Mouse (Mus musculus): ENCODE results near the gene Pla2g1b. TPM values are rescaled to one million over a fixed set of nuclear protein-coding genes. Genes with fewer than 3 reads are reported as not detected.

Gene Pla2g1b
- polyA plus RNA-seq, 1 experiment, result 55.4 TPM

GRCm38 (mm10) chr5:115513246-115513645, 47.2 kb downstream of the Pla2g1b start:
- TF ChIP-seq EP300 (IDR thresholded peaks at IDR 0.05; ENCODE audit: insufficient read depth, low read depth, low read length), result no peak
- no peak for TF ChIP-seq POLR2A (IDR thresholded peaks at IDR 0.05; ENCODE audit: insufficient read depth, low read length)
- Histone ChIP-seq H3K9me3 (replicated peaks; ENCODE audit: control insufficient read depth, insufficient read depth, low read length, poor library complexity, severe bottlenecking) (no peaks in the 10 kb centered on the region), H3K4me1 (ENCODE audit: control insufficient read depth, insufficient read depth, low read length) (peaks cover 8% of the 10 kb centered on the region), H3K27ac (ENCODE audit: insufficient read depth, low read length) (no peak overlapping the region), H3K36me3 (ENCODE audit: control insufficient read depth, insufficient read depth, low read length, poor library complexity, severe bottlenecking) (no peaks in the 10 kb centered on the region), H3K4me3 (ENCODE audit: low read depth, low read length) (no peak overlapping the region), H3K9ac (ENCODE audit: low read depth, poor library complexity, severe bottlenecking) (no peak overlapping the region), H3K27me3 (ENCODE audit: control insufficient read depth, insufficient read depth, low read length, poor library complexity, severe bottlenecking) (no peaks in the 10 kb centered on the region)

- Histone ChIP-seq H3K36me3 (ENCODE audit: control insufficient read depth, insufficient read depth, low read length, poor library complexity, severe bottlenecking) (no peaks in the 10 kb centered on the region), H3K4me1 (ENCODE audit: control insufficient read depth, insufficient read depth, low read length) (peaks cover 8% of the 10 kb centered on the region), H3K27me3 (ENCODE audit: control insufficient read depth, insufficient read depth, low read length, poor library complexity, severe bottlenecking) (no peaks in the 10 kb centered on the region), H3K9me3 (replicated peaks; ENCODE audit: control insufficient read depth, insufficient read depth, low read length, poor library complexity, severe bottlenecking) (no peaks in the 10 kb centered on the region), H3K4me3 (ENCODE audit: low read depth, low read length) (no peak overlapping the region), H3K9ac (ENCODE audit: low read depth, poor library complexity, severe bottlenecking) (no peak overlapping the region), H3K27ac (ENCODE audit: insufficient read depth, low read length) (no peak overlapping the region)
- TF ChIP-seq EP300 (IDR thresholded peaks at IDR 0.05; ENCODE audit: insufficient read depth, low read depth, low read length) (no peak), POLR2A (IDR thresholded peaks at IDR 0.05; ENCODE audit: insufficient read depth, low read length) (no peak), CTCF (IDR thresholded peaks at IDR 0.05; ENCODE audit: low read depth, low read length) (no peak)
Measured at GRCm38 (mm10) chr5:115513721-115514120, 47.7 kb downstream of the Pla2g1b start.

GRCm38 (mm10) chr5:115514346-115514745, 48.3 kb downstream of the Pla2g1b start:
- Histone ChIP-seq H3K9ac (ENCODE audit: low read depth, poor library complexity, severe bottlenecking) (peak overlapping the region; percentile 62; the same call in 1 of the 2 replicates), H3K9me3 (replicated peaks; ENCODE audit: control insufficient read depth, insufficient read depth, low read length, poor library complexity, severe bottlenecking) (no peaks in the 10 kb centered on the region), H3K36me3 (ENCODE audit: control insufficient read depth, insufficient read depth, low read length, poor library complexity, severe bottlenecking) (no peaks in the 10 kb centered on the region), H3K27me3 (ENCODE audit: control insufficient read depth, insufficient read depth, low read length, poor library complexity, severe bottlenecking) (no peaks in the 10 kb centered on the region), H3K4me3 (ENCODE audit: low read depth, low read length) (no peak overlapping the region), H3K27ac (ENCODE audit: insufficient read depth, low read length) (peak overlapping the region; percentile 18), H3K4me1 (ENCODE audit: control insufficient read depth, insufficient read depth, low read length) (peaks cover 8% of the 10 kb centered on the region)
- TF ChIP-seq EP300 (IDR thresholded peaks at IDR 0.05; ENCODE audit: insufficient read depth, low read depth, low read length) (no peak), CTCF (IDR thresholded peaks at IDR 0.05; ENCODE audit: low read depth, low read length) (no peak), POLR2A (IDR thresholded peaks at IDR 0.05; ENCODE audit: insufficient read depth, low read length) (no peak)

- no peaks in the 10 kb centered on the region for H3K36me3 ChIP-seq (ENCODE audit: control insufficient read depth, insufficient read depth, low read length, poor library complexity, severe bottlenecking)
- H3K4me1 ChIP-seq (ENCODE audit: control insufficient read depth, insufficient read depth, low read length), result peaks cover 5% of the 10 kb centered on the region
- no peaks in the 10 kb centered on the region for H3K27me3 ChIP-seq (ENCODE audit: control insufficient read depth, insufficient read depth, low read length, poor library complexity, severe bottlenecking)
- TF ChIP-seq POLR2A (IDR thresholded peaks at IDR 0.05; ENCODE audit: insufficient read depth, low read length), result no peak
- TF ChIP-seq CTCF (IDR thresholded peaks at IDR 0.05; ENCODE audit: low read depth, low read length), result no peak
- no peak for TF ChIP-seq EP300 (IDR thresholded peaks at IDR 0.05; ENCODE audit: insufficient read depth, low read depth, low read length)
- H3K4me3 ChIP-seq (ENCODE audit: low read depth, low read length), result no peak overlapping the region
- peak overlapping the region; percentile 62 for H3K9ac ChIP-seq (ENCODE audit: low read depth, poor library complexity, severe bottlenecking)
- H3K9me3 ChIP-seq (replicated peaks; ENCODE audit: control insufficient read depth, insufficient read depth, low read length, poor library complexity, severe bottlenecking), result no peaks in the 10 kb centered on the region
- peak overlapping the region; percentile 18 for H3K27ac ChIP-seq (ENCODE audit: insufficient read depth, low read length)
Measured at GRCm38 (mm10) chr5:115514896-115515587, 49.0 kb downstream of the Pla2g1b start.

GRCm38 (mm10) chr5:115516081-115516907, 50.2 kb downstream of the Pla2g1b start:
- peak overlapping the region; percentile 70 for H3K27ac ChIP-seq (ENCODE audit: insufficient read depth, low read length)
- TF ChIP-seq CTCF (IDR thresholded peaks at IDR 0.05; ENCODE audit: low read depth, low read length) (no peak), EP300 (IDR thresholded peaks at IDR 0.05; ENCODE audit: insufficient read depth, low read depth, low read length) (peak; percentile 57)
- H3K4me3 ChIP-seq (ENCODE audit: low read depth, low read length), result peak overlapping the region; percentile 38
- H3K36me3 ChIP-seq (ENCODE audit: control insufficient read depth, insufficient read depth, low read length, poor library complexity, severe bottlenecking), result no peaks in the 10 kb centered on the region
- H3K9ac ChIP-seq (ENCODE audit: low read depth, poor library complexity, severe bottlenecking), result peak overlapping the region; percentile 62
- H3K9me3 ChIP-seq (replicated peaks; ENCODE audit: control insufficient read depth, insufficient read depth, low read length, poor library complexity, severe bottlenecking), result no peaks in the 10 kb centered on the region
- peaks cover 7% of the 10 kb centered on the region for H3K4me1 ChIP-seq (ENCODE audit: control insufficient read depth, insufficient read depth, low read length)
- H3K27me3 ChIP-seq (ENCODE audit: control insufficient read depth, insufficient read depth, low read length, poor library complexity, severe bottlenecking), result no peaks in the 10 kb centered on the region

GRCm38 (mm10) chr5:115516908-115517307, 50.8 kb downstream of the Pla2g1b start:
- H3K36me3 ChIP-seq (ENCODE audit: control insufficient read depth, insufficient read depth, low read length, poor library complexity, severe bottlenecking), result no peaks in the 10 kb centered on the region
- TF ChIP-seq EP300 (IDR thresholded peaks at IDR 0.05; ENCODE audit: insufficient read depth, low read depth, low read length) (no peak), CTCF (IDR thresholded peaks at IDR 0.05; ENCODE audit: low read depth, low read length) (no peak), POLR2A (IDR thresholded peaks at IDR 0.05; ENCODE audit: insufficient read depth, low read length) (no peak)
- peak overlapping the region; percentile 70 for H3K27ac ChIP-seq (ENCODE audit: insufficient read depth, low read length)
- H3K27me3 ChIP-seq (ENCODE audit: control insufficient read depth, insufficient read depth, low read length, poor library complexity, severe bottlenecking), result no peaks in the 10 kb centered on the region
- H3K9ac ChIP-seq (ENCODE audit: low read depth, poor library complexity, severe bottlenecking), result peak overlapping the region; percentile 62; the same call in 1 of the 2 replicates
- H3K4me3 ChIP-seq (ENCODE audit: low read depth, low read length), result no peak overlapping the region; the same call in 1 of the 2 replicates
- peaks cover 9% of the 10 kb centered on the region for H3K4me1 ChIP-seq (ENCODE audit: control insufficient read depth, insufficient read depth, low read length)
- no peaks in the 10 kb centered on the region for H3K9me3 ChIP-seq (replicated peaks; ENCODE audit: control insufficient read depth, insufficient read depth, low read length, poor library complexity, severe bottlenecking)
